Mouse (Mus musculus): ENCODE results near the gene Tox2.

DNA sequence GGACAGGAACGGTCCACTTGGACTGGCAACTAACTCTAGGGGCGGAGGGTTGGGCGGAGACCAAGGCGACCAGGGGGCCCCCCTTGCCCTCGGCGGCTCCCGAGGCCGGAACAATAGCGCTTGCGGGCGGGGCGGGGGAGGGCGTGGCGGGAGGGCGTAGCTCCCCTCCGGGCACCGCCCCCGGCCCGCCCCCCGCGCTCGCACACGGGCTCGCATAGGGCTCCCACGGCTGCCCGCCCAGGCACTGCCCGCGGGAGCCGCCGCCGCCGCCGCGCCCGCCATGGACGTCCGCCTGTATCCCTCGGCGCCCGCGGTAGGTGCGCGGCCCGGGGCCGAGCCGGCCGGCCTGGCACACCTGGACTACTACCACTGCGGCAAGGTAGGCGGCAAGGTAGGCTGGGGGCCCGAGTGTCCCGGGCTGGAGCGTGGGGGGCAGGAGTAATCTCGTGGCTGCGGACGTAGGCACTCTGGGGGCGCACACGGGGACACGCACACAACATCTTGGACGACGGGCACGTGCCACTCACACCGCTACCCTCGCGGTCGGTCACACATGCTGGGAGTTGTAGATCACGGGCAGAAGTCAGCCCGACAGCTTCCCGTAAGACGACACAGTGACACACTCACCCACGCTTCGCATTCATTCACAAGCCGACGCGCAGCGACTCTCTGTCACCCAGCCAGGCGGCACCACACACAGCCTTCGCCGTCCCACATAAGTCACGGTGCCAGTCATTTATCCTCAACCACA, at the start of gene Tox2:
- TF ChIP-seq CTCF (IDR thresholded peaks at IDR 0.05; ENCODE audit: extremely low read depth, insufficient read depth, low read length), result no peak
- TF ChIP-seq POLR2A (IDR thresholded peaks at IDR 0.05; ENCODE audit: extremely low read depth, insufficient read depth, low read length), result no peak
